Mouse (Mus musculus) cerebellum, postnatal 10 days (tissue): ENCODE results near the gene Gm49380.

Source experiments
- DNase-seq, 2 experiments: peaks; one replicate each; pipeline ENCODE4 v3.0.0; 2021; ENCODE audit warnings: mixed read lengths in 2 of 2

The Gm49380 gene

DNA sequence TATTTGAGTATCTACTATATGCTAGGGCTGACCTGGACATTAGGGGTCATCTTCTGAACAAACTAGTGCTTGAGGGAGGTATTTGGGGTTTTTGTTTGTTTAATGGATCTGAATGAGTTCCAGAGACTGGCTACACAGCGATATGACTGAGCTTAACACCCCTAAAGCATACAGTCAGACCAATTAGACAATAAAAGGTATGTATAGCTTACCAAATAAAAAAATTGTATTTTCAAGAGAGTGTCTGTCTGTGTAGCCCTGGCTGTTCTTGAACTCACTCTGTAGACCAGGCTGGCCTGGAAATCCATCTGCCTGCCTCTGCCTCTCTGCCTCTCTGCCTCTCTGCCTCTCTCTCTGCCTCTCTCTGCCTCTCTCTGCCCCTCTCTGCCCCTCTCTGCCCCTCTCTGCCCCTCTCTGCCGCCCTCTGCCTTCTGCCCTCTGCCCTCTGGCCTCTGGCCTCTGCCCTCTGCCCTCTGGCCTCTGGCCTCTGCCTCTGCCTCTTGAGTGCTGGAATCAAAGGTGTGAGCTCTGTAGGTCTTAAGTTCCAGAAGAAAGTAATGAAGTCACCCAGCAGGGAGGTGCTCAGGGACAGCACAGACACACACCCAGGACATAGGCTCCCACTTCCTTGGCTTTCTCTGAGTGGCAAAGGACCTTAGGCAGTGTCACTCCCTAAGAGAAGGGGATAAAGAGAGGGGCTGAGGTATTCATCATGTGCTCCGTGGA is 68.0 kb downstream of the Gm49380 start:
- no peak for DNase-seq

DNA sequence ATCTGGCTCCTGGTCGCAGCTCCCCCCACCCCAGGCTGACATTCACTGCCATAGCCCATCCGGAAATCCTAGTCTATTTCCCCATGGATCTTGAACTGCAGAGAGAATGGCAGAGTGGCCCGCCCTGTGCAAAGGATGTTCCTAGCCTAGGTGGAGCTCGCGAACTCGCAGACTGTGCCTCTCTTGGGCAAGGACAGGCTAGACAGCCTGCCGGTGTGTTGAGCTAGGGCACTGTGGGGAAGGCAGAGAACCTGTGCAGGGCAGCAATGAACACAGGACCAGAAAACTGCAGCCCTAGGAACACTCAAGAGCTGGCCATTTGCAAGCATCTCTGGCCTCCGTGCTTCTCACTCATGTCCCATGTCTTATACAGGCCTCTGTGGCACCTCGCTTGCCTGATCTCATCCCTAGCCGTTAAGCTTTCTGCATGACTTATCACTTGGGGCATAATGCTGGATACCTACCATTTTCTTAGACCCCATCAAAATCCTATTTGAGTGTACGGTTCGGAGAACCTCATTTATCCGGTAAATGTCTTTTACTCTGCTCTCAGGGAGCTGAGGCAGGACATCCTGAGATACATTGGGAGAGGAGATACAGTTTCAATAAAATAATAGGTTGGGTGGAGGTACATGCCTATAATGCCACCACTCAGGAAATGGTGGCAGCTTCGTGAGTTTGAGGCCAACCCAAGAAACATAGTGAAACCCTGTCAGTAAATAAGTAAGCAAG is 68.7 kb downstream of the Gm49380 start:
- DNase-seq = peak; percentile 43 to 57

DNA sequence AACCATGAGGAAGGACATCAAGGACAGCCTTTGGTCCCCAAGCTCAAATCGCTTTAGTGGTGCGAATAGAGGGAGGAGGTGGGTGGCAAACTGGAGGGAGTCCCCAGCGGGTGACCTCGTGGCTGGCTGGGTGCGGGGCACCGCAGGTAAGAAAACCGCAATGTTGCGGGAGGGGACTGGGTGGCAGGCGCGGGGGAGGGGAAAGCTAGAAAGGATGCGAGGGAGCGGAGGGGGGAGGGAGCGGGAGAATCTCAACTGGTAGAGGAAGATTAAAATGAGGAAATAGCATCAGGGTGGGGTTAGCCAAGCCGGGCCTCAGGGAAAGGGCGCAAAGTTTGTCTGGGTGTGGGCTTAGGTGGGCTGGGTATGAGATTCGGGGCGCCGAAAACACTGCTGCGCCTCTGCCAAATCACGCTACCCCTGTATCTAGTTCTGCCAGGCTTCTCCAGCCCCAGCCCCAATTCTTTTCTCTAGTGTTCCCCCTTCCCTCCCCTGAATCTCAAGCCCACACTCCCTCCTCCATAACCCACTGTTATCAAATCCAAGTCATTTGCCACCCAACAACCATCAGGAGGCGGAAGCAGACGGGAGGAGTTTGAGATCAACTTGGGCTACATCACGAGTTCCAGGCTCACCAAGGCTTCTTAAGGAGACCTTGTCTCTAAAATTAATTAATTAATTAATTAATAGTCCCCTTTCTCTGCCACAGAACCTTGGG is 69.4 kb downstream of the Gm49380 start:
- DNase-seq = peak; percentile 56 to 57

DNA sequence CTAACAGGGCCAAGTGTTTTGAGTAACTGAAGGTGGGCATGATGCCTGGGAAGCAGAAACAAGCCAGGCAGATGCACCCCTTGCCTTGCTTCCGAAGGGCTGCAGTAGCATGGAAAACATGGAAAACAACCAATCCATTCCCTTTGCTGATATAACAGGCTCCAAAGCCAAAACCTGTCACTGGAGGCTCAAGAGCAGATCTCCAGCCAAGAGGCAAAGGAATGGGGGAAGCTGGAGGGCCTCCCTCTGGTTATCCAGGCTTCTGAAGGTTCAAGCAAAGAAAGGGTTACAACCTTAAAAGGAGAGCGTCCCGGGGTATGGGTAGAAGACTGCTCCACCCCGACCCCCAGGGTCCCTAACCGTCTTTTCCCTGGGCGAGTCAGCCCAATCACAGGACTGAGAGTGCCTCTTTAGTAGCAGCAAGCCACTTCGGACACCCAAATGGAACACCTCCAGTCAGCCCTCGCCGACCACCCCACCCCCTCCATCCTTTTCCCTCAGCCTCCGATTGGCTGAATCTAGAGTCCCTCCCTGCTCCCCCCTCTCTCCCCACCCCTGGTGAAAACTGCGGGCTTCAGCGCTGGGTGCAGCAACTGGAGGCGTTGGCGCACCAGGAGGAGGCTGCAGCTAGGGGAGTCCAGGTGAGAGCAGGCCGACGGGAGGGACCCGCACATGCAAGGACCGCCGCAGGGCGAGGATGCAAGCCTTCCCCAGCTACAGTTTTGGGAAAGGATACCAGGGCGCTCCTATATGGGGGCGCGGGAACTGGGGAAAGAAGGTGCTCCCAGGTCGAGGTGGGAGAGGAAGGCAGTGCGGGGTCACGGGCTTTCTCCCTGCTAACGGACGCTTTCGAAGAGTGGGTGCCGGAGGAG is 70.2 kb downstream of the Gm49380 start, which contains the start of gene Thy1:
Thy1 (plus strand) TSS at position 549 of the 872 bp plus-strand sequence.
- DNase-seq = peak; percentile 83 to 85

DNA sequence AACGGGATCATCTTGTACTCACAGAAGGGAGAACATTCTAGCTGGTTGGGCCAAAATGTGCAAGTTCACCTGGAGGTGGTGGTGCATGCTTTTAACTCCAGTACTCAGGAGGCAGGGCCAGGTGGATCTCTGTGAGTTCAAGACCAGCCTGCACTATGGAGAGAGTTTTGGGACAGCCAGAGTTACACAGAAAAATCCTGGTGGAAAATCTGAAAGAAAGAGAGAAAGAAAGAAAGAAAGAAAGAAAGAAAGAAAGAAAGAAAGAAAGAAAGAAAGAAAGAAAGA is 71.0 kb downstream of the Gm49380 start:
- peak in 1 of 2 experiments; percentile 11 for DNase-seq

DNA sequence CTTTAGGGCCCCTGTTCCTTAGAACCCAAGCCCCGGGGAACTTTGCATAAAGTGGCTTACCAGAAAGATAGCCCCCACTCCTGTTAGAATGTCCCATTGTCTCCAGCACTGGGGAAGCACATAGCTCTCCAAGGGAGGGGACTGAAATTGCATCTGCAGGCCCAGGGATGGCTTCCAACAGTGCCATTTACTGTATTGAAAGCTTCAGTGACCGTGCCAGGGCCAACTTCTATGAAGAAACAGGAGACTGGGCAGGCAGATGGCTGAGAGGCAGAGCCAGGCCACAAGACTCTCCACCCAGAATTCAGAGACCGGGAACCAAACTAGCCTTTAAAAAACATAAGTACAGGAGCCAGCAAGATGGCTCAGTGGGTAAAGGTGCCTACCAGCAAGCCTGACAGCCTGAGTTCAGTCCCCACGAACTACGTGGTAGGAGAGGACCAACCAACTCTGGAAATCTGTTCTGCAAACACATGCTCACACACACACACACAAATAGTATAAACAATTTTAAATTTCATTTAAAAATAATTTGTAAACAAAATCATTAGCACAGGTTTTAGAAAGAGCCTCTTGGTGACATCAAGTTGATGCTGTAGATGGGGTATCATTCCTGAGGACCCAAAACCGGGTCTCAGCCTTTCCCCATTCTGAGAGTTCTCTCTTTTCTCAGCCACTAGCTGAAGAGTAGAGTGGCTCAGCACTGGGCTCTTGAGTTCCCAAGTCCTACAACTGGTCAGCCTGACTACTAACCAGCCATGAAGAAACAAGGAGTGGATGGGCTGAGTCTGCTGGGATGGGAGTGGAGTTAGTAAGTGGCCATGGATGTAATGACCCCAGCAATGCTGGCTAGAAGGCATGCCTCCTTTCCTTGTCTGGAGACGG is 71.5 kb downstream of the Gm49380 start:
- peak; percentile 27 to 62 for DNase-seq

DNA sequence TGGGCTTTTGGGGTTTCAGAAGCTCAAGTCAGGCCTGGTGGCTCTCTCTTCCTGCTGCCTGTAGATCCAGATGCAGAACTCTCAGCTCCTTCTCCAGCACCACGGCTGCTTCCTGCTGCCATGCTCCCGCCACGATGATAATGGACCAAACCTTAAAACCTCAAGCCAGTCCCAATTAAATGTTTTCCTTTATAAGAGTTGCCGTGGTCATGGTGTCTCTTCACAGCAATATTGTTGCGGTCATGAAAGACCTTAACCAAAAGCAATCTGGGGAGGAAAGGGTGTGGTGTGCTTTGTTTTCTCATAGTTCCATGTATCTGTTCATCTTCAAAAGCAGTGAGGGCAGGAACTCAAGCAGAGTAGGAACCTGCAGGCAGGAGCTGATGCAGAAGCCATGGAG is 76.2 kb downstream of the Gm49380 start:
- no peak for DNase-seq

DNA sequence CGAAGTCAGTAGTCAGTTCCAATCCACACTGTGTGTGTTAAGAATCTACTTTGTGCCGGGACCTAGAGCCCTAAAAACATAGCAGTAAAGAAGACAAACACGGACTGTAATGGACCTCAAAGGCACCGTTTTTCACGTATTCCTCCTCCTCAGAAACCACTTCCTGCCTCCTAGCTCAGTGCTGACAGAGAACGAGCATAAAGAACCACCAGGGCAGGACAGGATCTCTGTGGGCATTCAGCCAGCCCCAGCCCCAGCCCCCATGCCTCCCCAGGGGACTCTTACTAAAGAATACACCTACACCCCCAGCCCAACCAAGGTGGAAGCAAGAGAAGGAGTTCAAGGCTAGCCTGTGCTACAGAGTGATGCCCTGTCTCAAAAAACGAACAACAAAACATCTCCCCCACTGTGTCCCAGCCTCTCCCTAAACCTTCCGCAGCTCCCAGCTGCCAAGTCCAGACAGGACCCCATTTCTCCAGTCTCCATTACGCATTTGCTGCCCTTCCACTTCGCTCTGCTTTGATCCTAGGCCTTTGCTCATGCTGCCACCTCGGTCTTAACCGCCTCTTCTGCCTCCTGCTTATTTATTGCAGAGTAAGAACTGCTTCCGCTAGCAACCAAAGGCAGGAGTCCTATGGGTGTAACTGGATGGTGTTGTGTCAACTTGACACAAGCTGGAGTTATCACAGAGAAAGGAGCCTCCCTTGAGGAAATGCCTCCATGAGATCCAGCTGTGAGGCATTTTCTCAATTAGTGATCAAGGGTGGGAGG is 79.2 kb downstream of the Gm49380 start:
- no peak for DNase-seq

DNA sequence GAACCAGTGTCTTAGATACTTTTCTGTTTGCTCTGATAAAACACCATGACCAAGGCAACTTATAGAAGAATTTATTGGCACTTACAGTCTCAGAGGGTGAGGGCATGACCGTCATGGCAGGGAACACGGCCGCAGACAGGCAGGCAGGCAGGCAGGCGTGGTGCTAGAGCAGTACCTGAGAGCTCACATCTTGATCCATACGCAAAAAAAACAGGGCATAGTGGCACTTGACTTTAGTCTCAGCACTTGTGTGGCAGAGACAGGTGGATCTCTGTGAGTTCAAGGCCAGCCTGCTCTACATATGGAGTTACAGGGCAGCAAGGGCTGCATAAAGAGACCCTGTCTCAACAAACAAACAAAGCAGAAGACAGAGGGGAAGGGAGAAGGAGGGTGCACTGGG is 80.0 kb downstream of the Gm49380 start:
- DNase-seq = no peak

DNA sequence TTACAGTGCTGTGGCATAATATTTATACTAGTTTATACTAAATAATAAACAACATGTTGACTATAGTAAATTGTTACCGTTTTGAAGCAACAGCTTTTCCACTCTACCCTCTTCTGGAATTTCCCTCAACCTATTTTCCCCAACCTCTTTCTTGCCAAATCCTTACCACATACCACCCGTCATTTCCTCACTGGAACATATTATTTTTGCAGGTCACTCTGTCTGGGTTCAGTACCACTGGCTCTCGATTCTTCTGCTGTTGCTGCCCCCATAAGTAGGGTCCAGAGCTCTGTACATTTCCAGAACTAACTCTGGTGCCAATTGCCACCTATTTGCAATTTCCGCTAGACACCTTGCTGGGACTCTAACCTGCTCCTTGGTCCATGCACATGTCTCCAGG is 81.4 kb downstream of the Gm49380 start:
- no peak for DNase-seq

DNA sequence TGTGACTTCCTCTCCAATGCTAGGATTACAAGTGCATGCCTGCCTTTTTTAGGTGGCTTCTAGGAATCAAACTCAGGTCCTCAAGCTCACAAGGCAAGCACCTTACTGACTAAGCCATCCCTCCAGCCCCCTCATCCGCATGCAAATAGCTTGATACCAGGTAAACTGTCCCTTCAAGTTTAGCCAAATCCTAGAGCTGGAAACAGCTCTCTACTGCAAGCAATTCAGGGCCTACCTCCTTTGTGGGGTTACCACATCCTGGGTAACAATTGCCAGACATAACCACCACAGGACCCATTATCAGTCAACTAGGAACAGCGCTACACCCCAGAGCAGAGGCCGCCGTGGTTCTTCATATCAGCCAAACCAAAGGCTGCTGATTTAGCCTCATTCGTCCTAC is 82.2 kb downstream of the Gm49380 start:
- DNase-seq = no peak

DNA sequence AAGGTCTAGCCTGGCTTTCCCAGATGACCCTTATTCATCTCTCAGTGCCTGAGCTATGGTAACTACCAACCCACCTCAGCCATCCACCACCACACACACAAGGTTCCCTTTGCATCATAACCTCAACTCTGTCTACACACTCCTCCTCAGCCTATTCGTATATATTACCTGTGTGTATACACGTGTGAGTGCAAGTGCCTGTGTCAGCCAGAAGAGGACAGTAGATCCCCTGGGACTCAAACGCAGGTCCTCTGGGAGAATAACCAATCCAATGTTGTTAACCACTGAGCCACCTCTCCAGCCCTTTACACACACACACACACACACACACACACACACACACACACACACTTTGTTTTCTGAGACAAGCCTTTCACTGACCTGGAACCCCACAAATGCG is 82.7 kb downstream of the Gm49380 start:
- no peak for DNase-seq

DNA sequence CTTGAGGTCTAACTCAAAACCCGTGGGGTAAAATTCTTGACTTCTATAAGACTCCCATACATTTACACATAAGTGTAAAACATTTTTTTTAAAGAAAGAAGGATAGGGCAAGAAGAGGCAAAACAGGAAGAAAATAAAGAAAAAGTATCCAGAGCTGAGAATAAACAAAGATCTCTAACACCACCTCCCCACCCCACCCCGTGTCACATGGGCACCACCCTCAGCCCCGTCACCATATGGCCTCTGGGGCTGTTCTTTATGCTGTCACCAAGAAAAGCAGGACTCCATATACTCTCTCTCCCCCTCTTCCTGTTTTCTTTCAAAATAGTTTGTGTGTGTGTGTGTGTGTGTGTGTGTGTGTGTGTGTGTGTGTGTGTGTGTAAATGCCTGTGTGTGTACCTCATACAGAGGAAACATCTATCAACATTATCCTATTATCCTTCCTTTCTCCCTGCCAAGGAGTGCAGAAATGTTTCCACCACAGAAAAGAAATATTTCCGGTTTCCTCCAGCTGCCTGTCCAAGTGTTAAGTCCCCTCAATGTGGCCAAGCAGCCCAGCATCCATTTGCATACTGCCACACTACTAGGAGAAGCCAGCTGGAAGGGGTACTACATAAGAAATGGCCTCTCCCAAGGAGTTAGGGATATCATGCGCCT is 83.6 kb downstream of the Gm49380 start:
- no peak for DNase-seq

DNA sequence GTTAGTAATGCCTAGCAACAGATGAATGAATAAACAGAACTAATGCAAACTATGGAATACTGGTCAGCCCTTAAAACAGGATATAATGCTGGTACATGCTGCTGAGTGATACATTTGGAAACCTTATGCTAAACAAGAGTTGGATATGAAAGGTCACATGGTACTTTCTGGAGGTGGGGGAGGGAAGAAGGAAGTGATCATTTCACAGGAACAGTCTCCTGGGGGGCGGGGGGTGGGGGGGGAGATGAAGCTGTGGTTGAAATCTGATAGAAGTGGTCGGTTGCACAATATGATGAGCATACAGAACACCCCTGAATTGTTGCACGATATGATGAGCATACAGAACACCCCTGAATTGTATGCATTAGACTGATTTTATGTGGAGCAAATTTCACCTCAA is 89.2 kb downstream of the Gm49380 start:
- no peak for DNase-seq

DNA sequence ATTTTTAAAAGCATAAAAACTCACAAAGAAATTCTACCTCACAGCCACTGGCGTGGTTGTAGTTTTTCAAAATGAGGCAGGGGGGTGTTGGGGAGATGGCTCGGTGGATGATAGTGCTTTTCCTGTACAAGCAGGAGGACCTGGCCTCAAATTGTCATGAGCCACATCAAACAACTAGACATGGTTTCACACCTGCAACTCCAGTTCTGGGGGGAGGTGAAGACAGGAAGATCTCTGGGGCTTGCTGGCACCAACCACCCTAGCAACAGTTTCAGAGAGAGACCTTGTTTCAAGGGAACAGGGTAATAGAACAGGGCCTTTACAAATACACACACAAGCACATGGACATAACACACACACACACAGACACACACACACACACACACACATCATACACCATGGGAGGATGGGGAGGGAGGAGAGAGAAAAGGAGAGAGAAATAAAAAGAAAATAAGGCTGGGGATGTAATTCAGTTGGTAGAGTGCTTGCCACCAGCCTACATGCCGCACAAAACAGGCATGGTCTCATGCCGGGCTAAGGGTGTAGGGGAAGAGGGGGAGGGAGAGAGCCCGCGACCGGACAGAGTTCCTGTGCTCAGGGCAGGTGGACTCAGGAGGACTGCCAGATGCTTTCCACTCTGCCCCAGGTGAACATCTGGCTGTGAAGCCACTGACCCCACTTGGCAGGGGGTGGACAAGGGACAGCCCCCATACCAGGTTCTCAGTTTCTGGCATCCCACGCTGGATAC is 91.0 kb downstream of the Gm49380 start:
- DNase-seq = no peak

DNA sequence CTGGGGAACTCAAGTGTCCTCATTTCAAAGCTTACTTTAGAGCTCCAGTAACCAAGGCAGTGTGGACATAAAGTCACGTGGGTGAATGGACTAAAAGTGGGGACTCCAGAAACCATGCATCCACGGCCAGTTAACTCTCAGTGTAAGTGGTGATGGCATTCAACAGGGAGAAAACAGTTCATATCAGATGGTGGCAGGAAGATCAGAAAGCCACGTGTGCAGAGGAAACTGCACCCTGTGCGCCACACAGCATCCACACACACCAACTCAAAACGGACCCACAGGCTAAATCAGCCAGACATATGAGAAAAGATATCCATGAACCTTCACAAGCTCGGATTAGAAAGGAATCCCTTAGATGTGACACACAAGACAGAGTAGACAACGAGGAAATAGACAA is 93.3 kb downstream of the Gm49380 start:
- no peak for DNase-seq

DNA sequence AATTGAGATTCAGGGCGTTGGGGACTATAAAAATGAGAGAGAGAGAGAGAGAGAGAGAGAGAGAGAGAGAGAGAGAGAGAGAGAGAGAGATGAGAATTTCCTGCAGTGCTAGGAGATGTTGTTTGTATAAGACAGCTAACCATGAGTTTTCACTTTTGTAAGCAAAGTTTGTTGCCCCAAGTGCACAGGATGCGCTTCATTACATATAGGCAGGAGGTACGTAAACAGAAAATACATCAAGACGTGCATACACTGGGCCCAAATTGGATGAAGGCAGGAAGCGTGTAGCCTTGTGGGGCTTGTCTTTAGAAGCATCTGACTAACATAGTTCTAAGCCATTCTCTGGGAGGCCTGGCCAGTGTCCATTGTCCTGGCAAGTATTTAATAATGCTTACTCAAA is 95.5 kb downstream of the Gm49380 start:
- DNase-seq = no peak
